Mouse (Mus musculus): ENCODE data around the gene Olfr920.

DNA sequence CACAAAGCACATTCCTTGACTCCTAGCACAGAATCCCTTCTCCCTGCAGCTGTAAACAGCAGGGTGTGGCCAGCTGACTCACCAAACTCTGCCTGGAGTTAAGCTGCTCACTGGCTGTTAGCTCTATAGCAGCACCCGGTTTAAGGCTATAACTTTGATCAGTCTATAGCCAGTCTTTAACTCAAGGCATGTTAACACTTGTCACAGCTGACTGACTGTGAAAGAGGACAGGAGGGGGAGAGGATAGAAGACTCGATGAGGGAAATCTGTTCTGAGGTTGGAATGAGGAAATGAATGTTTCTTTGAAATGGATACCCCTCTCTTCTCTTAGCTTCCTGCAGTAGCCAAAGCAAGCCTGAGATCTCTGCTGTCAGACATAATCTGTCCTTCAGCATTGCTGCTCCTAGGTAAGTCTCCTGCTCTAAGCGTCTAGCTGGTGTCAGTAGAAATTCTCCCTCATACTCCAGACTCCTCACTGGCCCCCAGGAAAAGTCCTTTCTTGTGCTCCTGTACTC, 33.1 kb upstream of the Olfr920 start:
- TF ChIP-seq CTCF (IDR thresholded peaks at IDR 0.05; ENCODE audit: low read depth) (no peak), EP300 (IDR thresholded peaks at IDR 0.05; ENCODE audit: low read depth) (no peak)

All from liver, postnatal 0 days (tissue).